Mouse (Mus musculus): ENCODE measurements around the gene Cacul1. TPM values are rescaled to one million over a fixed set of nuclear protein-coding genes. Genes with fewer than 3 reads are reported as not detected.

Cacul1 gene
- 38.7 and 42.7 TPM in 2 replicates for total RNA-seq (2014; fragmentation: Nextera tagmentation)
- total RNA-seq (2017) = 43.6 and 45.2 TPM in 2 replicates
- 81.8 and 87.4 TPM in 2 replicates for polyA plus RNA-seq (2012)

- Histone ChIP-seq H3K36me3 (replicated peaks) (peaks cover 6% of the 10 kb centered on the region), H3K9me3 (replicated peaks) (no peaks in the 10 kb centered on the region), H3K4me1 (ENCODE audit: insufficient read depth, low read depth, low read length) (peaks cover 24% of the 10 kb centered on the region), H3K4me3 (ENCODE audit: low read depth, low read length) (peak within 1 kb of the TSS; percentile 89), H3K27me3 (ENCODE audit: insufficient read depth, low read length) (no peaks in the 10 kb centered on the region)
- DNase-seq (ENCODE audit: low spot score) = peak; percentile 87
- ATAC-seq (ENCODE audit: extremely low read depth, insufficient number of reproducible peaks, low FRiP score, poor library complexity, severe bottlenecking) = peak; percentile 94
- TF ChIP-seq TAL1 (conservative IDR thresholded peaks at IDR 0.05; ENCODE audit: low read depth, low read length) (no peak), CTCF (IDR thresholded peaks at IDR 0.05; ENCODE audit: low read depth, low read length) (no peak), POLR2AphosphoS5 (IDR thresholded peaks at IDR 0.05; ENCODE audit: insufficient replicate concordance, low read depth, low read length) (no peak), GATA1 (IDR thresholded peaks at IDR 0.05; ENCODE audit: borderline replicate concordance, low read length) (no peak), GATA2 (IDR thresholded peaks at IDR 0.05; ENCODE audit: borderline replicate concordance, low read depth, low read length) (no peak)
Measured at GRCm38 (mm10) chr19:60580582-60581339, at the start of gene Cacul1. Cacul1 (minus strand) TSS chr19:60581025.

- Histone ChIP-seq H3K4me1 (ENCODE audit: insufficient read depth, low read depth, low read length) (no peaks in the 10 kb centered on the region), H3K4me3 (ENCODE audit: low read depth, low read length) (no peak overlapping the region), H3K27me3 (ENCODE audit: insufficient read depth, low read length) (peaks cover 4% of the 10 kb centered on the region; the same call in 1 of the 2 replicates), H3K9me3 (replicated peaks) (no peaks in the 10 kb centered on the region), H3K36me3 (replicated peaks) (no peaks in the 10 kb centered on the region)
- TF ChIP-seq GATA1 (IDR thresholded peaks at IDR 0.05; ENCODE audit: borderline replicate concordance, low read length) (no peak), TAL1 (conservative IDR thresholded peaks at IDR 0.05; ENCODE audit: low read depth, low read length) (no peak), POLR2AphosphoS5 (IDR thresholded peaks at IDR 0.05; ENCODE audit: insufficient replicate concordance, low read depth, low read length) (no peak), GATA2 (IDR thresholded peaks at IDR 0.05; ENCODE audit: borderline replicate concordance, low read depth, low read length) (no peak), CTCF (IDR thresholded peaks at IDR 0.05; ENCODE audit: low read depth, low read length) (no peak)
- DNase-seq (ENCODE audit: low spot score) = no peak
- ATAC-seq (ENCODE audit: extremely low read depth, insufficient number of reproducible peaks, low FRiP score, poor library complexity, severe bottlenecking) = no peak
Measured at GRCm38 (mm10) chr19:60619420-60619819, 38.6 kb upstream of the Cacul1 start.

- no peak for TF ChIP-seq CTCF (IDR thresholded peaks at IDR 0.05; ENCODE audit: low read depth, low read length)
- no peak for TF ChIP-seq GATA2 (IDR thresholded peaks at IDR 0.05; ENCODE audit: borderline replicate concordance, low read depth, low read length)
- TF ChIP-seq GATA1 (IDR thresholded peaks at IDR 0.05; ENCODE audit: borderline replicate concordance, low read length) = no peak
- no peak for TF ChIP-seq TAL1 (conservative IDR thresholded peaks at IDR 0.05; ENCODE audit: low read depth, low read length)
- TF ChIP-seq POLR2AphosphoS5 (IDR thresholded peaks at IDR 0.05; ENCODE audit: insufficient replicate concordance, low read depth, low read length) = no peak
- H3K4me1 ChIP-seq (ENCODE audit: insufficient read depth, low read depth, low read length) = no peaks in the 10 kb centered on the region
- ATAC-seq (ENCODE audit: extremely low read depth, insufficient number of reproducible peaks, low FRiP score, poor library complexity, severe bottlenecking) = no peak
Measured at GRCm38 (mm10) chr19:60617007-60617406, 36.2 kb upstream of the Cacul1 start.

DNA sequence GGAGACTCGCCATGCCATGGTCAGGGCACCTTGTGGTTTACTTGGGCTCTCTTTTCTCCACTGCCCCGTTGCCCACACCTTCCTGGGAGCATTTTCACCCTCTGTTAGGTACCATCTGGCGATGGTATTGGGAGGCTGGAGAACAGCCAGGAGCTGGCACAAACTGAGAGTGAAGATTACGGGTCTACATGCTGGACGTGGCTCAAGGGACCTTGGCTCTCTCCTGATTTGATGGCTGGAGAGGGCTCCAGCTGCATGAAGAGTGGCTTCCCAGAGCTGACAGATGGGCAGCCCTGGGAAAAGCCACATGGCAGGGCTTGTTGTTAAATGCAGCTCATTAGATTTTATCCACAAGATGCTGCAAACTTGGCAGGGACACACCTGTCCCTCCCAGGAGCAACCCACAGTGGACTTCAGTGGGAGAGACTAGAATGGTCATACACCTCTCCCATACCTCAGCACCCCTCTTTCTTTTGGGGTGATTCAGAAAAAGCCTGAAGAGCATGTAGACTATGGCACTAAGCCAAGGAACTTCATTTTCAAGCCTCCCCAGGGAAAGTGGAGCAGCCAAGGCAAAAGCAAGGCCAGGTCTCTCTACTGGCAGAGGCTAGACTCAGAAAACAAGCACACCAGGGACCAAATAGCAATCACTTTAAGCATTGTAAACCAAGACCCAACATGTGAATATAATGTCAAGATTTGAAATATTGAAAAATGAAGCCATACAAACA, 34.8 kb upstream of the Cacul1 start:
- no peaks in the 10 kb centered on the region for H3K9me3 ChIP-seq (replicated peaks)
- DNase-seq (ENCODE audit: low spot score) (no peak), ATAC-seq (ENCODE audit: extremely low read depth, insufficient number of reproducible peaks, low FRiP score, poor library complexity, severe bottlenecking) (no peak)
- TF ChIP-seq POLR2AphosphoS5 (IDR thresholded peaks at IDR 0.05; ENCODE audit: insufficient replicate concordance, low read depth, low read length) (no peak), CTCF (IDR thresholded peaks at IDR 0.05; ENCODE audit: low read depth, low read length) (no peak), TAL1 (conservative IDR thresholded peaks at IDR 0.05; ENCODE audit: low read depth, low read length) (no peak), GATA2 (IDR thresholded peaks at IDR 0.05; ENCODE audit: borderline replicate concordance, low read depth, low read length) (no peak), GATA1 (IDR thresholded peaks at IDR 0.05; ENCODE audit: borderline replicate concordance, low read length) (no peak)
- no peaks in the 10 kb centered on the region for H3K4me1 ChIP-seq (ENCODE audit: insufficient read depth, low read depth, low read length)
- peaks cover 17% of the 10 kb centered on the region for H3K27me3 ChIP-seq (ENCODE audit: insufficient read depth, low read length)
- H3K36me3 ChIP-seq (replicated peaks) = no peaks in the 10 kb centered on the region
- no peak overlapping the region for H3K4me3 ChIP-seq (ENCODE audit: low read depth, low read length)

More at GRCm38 (mm10) chr19:60617007-60617406, 36.2 kb upstream of the Cacul1 start:
- H3K9me3 ChIP-seq (replicated peaks) = no peaks in the 10 kb centered on the region
- H3K27me3 ChIP-seq (ENCODE audit: insufficient read depth, low read length) = peaks cover 11% of the 10 kb centered on the region; the same call in 1 of the 2 replicates
- H3K36me3 ChIP-seq (replicated peaks) = no peaks in the 10 kb centered on the region
- DNase-seq (ENCODE audit: low spot score) = no peak
- H3K4me3 ChIP-seq (ENCODE audit: low read depth, low read length) = no peak overlapping the region

DNA sequence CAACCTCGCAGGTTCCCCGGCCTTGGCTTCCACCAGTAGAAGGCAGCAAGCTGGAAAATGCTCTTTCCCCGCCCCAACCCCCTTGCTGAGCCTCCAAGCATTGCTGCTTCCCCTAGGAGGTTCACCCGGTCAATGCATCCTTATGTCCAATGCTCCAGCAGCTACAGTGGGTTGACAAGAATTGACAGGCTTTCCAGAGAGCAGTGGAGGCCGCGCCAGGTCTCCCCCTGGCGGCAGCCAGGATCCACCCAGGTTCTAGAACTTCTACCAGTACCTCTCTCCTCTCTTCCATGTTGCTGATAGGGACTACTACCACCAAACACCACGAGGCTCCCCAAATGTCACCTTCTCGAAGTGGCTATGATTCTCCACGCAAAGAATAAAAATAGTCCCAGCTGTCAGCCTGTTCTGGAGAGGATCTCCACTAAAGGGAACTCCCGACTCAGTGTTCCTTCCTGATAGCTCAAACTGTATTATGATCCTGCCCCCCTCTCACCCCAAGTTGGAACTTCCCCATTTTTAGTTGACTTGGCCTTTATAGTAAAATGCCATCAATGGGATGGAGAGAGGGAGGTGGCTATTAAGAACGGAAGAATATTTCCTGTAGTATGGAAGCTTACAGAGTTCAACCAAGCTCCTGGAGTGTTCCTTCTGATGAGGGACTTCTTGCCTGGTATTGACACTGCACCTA, 30.8 kb upstream of the Cacul1 start:
- Histone ChIP-seq H3K9me3 (replicated peaks) (no peaks in the 10 kb centered on the region), H3K36me3 (replicated peaks) (no peaks in the 10 kb centered on the region), H3K4me1 (ENCODE audit: insufficient read depth, low read depth, low read length) (no peaks in the 10 kb centered on the region), H3K4me3 (ENCODE audit: low read depth, low read length) (no peak overlapping the region), H3K27me3 (ENCODE audit: insufficient read depth, low read length) (peaks cover 24% of the 10 kb centered on the region)
- ATAC-seq (ENCODE audit: extremely low read depth, insufficient number of reproducible peaks, low FRiP score, poor library complexity, severe bottlenecking) (no peak), DNase-seq (ENCODE audit: low spot score) (no peak)
- TF ChIP-seq TAL1 (conservative IDR thresholded peaks at IDR 0.05; ENCODE audit: low read depth, low read length) (no peak), CTCF (IDR thresholded peaks at IDR 0.05; ENCODE audit: low read depth, low read length) (no peak), GATA1 (IDR thresholded peaks at IDR 0.05; ENCODE audit: borderline replicate concordance, low read length) (no peak), POLR2AphosphoS5 (IDR thresholded peaks at IDR 0.05; ENCODE audit: insufficient replicate concordance, low read depth, low read length) (no peak), GATA2 (IDR thresholded peaks at IDR 0.05; ENCODE audit: borderline replicate concordance, low read depth, low read length) (no peak)

Measured in G1E (cell line).